Mouse (Mus musculus): Measurements from ENCODE around the gene Anp32a.

- TF ChIP-seq CTCF (IDR thresholded peaks at IDR 0.05; ENCODE audit: control insufficient read depth, insufficient read depth, insufficient read length) (no peak), USF1 (IDR thresholded peaks at IDR 0.05; ENCODE audit: low read depth) (no peak), MAX (IDR thresholded peaks at IDR 0.05) (no peak), CEBPB (IDR thresholded peaks at IDR 0.05; ENCODE audit: low read depth) (no peak), MYOD1 (IDR thresholded peaks at IDR 0.05; ENCODE audit: control insufficient read depth, insufficient read length, low read depth) (no peak)
Measured at GRCm38 (mm10) chr9:62347201-62347600, 6.1 kb downstream of the Anp32a start.

All from C2C12 (cell line).